Mouse (Mus musculus) heart, postnatal 10 days (tissue): Measurements from ENCODE around the gene Glra2. TPM values are rescaled to one million over a fixed set of nuclear protein-coding genes. Genes with fewer than 3 reads are reported as not detected.
"Not testable (repeated sequence)": the region's sequence is repeated elsewhere in the genome, so short reads cannot be mapped to it uniquely, and the experiment has no call there.

Experiments
- DNase-seq, 2 experiments: peaks; one replicate each; pipeline ENCODE4 v3.0.0; 2021
- intact Hi-C: fragments of 180-260 bp; cut with DNase I; formaldehyde crosslinking; loops from one replicate; pipeline ENCODE4 v1.15.1; 2025
- total RNA-seq, 2 experiments: library from RNA; stranded (reverse); gene quantifications; 2 replicates each; pipeline ENCODE4 v1.2.3; 2021

The Glra2 gene
- total RNA-seq = not detected

DNA sequence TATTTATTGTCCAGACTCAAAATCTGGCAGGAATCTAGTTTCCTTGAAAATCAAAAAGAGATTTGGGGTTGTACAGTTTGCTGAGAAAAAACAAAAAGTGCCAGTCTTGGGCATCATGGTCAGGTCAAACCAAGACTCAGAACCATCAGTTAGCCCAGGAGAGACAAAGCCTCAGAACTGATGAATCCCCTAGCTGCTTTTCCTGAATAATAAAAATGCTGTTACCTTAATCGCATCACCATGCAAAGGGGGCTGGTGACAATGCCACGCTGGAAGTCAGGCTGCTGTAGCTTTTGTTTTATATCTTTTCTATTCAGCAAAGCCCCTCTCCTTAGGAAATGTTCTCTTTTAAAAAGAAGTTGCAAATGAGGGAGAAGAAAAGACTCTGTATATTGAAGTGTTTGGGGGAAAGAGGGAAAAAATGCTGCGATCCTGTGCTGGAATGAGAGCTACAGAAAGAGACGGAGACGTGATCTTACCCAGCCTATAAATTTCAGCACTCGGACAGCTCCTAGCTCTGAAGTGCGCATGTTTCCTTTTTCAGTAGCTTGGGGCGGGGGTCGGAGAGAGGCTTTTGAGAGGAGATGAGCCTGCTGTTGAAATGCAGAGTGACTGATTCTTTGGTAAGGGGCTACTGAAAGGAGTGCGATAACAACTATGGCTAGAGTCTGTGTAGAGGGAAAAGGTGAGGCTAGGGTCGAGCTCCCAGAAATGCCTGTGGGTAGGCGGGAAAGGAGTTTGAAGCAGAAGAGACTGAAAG is at the start of gene Glra2:
Gene Glra2, minus strand, starts transcription at position 455 of the 760 bp plus-strand sequence.
- intact Hi-C loops = no loop called here
- peak; percentile 8 to 12 for DNase-seq

DNA sequence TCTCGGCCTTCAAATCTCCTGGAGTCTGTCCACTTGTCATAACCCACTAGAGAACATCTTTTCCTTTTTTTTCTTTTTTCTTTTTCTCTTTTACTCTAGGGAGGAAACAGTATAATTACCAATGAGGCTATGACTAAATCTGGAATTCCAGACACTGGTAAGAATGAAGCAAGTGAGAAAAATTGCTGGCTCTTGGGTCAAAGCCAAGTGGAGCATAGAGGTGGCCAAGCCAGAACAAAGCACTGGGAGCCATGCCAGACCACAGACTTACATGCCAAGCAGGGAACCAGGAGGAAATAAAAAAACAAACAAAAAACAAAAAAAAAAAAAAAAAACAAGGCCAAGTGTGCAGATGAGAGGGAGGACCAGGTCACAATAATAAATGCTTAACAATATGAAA is 35.6 kb upstream of the Glra2 start:
- DNase-seq = peak; percentile 17 to 30
- intact Hi-C loops = no loop called here

DNA sequence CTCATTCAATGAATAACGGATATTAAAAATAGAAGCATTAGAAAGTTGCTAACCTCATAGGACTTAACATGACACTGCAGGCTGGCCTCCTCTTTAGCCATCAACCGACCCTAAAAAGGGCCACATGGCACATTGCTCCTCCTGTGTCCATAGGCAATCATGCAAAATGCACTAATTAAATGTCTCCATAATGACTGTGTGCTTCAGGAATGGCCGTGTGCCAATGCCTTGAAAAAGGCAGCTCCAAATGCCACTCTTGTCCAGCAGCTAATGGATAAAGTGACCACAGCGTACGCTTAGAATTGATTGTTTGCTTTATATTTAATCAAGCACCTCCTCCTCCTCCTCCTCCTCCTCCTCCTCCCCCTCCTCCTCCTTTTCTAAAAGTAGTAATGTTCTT is 17.4 kb upstream of the Glra2 start:
- intact Hi-C loops = no loop called here

DNA sequence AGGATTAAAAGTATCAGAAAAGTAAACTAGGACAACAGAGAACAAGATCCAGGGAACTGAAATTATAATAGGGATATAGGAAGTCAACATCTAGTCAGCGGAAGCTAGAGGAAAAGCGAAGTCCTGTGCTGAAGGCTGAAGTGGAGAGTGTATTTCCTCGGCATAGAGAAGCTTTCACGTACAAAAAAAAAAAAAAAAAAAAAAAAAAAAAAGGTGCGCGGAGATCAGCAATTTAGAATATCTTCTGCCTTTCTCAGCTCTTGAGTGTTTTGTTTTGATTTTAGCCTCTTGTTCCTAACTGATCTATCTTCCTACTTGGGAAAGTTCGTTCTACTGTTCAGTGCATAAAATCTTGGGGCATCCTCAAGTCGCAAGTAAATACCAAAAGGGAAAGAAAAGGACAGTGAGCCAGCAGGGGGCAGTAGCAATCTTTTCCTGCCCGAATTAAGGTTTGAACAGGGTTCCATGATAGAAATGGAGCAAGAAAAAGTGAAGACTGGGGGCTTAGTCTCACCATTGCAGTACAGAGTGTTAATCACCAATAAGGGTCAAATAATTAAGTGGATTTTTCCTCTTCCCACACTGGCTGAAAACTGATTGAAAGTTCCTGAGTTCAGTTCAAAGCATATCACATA is 623 bp upstream of the Glra2 start:
- DNase-seq = no peak
- intact Hi-C loops = no loop called here

More for the DNA sequence above, 17.4 kb upstream of the Glra2 start:
- no peak for DNase-seq

DNA sequence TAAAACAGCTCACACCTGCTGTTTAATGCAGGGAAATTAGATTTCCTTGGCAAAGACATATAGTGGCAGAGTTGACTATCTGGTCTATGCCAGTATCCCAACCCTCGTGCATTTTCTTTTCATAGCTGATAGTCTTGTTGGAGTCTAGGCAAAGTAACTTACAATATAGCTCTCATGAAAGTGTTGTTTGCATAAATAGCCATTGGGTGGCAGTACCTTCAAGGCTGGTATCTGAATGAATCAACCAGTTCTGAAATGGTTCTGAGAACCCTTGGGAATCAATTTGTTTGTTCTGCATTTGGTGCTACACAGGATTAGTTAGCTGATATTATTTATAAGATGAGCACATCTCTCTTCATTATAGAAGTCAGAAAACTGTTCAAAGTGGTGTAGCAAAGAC is 133.6 kb downstream of the Glra2 start:
- DNase-seq = no peak
- intact Hi-C loops = loop anchor here (5.0 kb wide), 1 partner anchor 969 kb away; no protein-coding TSS in a partner anchor

DNA sequence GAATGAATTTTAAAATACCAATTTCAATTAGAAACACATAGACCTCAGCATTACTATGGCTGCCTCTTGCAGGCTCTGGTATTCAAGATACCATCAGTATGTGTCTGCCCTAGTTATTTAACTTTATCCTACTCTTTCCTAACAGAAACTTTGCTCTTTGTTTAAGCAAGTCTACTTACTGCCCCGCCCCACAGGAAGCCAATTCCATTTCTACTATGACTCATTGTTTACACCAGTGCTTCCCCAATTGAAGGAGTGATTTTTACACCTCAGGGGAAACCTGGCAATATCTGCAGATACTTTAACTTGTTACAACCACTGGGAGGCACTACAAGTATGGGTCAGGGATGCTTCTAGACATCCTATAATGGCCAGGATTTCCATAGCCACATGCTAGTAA is 136.0 kb downstream of the Glra2 start:
- no peak for DNase-seq
- intact Hi-C loops = loop anchor here (5.0 kb wide), 1 partner anchor 971 kb away; no protein-coding TSS in a partner anchor

DNA sequence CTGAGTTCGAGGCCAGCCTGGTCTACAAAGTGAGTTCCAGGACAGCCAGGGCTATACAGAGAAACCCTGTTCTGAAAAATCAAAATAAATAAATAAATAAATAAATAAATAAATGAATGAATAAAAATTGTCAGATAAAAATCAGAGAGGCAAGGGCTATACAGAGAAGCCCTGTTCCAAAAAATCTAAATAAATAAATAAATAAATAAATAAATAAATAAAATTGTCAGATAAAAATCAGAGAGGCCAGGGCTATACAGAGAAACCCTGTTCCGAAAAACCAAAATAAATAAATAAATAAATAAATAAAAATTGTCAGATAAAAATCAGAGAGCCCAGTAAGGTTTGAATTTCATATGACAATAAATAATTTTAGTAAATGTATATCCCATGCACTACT is 144.2 kb downstream of the Glra2 start:
- intact Hi-C loops, DNase-seq: not testable (repeated sequence)

DNA sequence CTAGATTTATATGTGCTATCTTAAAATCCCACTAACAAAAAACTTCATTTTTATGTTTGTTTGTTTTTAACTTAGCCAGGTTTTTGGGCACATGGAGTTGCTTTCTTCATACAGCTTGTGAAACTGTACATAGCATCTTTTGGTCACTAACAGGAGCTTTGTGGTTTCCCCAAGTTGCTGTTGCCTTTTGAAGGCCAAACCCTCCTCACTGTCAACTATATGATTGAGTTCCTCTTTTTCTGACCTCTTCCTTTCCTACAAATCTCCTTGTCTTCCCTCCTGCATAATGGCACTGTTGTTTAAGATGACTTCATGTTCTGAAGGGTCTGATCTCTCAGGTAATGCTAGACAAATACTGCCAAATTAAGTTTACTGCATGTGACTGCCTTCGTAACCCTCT is 170.6 kb downstream of the Glra2 start:
- DNase-seq = no peak
- intact Hi-C loops = no loop called here

DNA sequence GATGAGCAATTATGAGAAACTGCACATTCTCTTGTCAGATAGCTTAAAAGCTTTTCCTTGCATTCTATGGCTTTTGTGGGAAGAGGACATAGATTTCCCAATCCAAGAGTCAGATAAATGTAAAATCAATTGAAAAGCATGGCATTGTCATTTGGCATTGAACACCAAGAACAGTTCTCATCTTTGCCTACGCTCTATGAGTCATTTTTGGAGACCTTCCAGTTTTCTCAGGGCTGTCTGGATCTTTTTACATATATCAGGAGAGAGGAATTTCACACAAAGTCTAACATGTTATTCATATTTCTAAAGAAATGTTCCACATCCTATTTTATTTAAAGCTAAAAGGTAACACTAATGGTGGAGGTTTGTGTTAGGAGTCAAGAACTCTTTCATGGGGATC is 223.0 kb downstream of the Glra2 start:
- DNase-seq = no peak
- intact Hi-C loops = no loop called here
